Mouse (Mus musculus) C2C12 (cell line): Measurements from ENCODE around the gene Phip. TPM values are rescaled to one million over a fixed set of nuclear protein-coding genes. Genes with fewer than 3 reads are reported as not detected.
A peak's percentile ranks its signal among the peaks of the same experiment; 100 is the strongest.

Experiments
- H3K27me3 ChIP-seq: one replicate; pipeline ENCODE4 v1.6.1; 2011; ENCODE audit not compliant: control insufficient read depth, insufficient read depth, insufficient read length
- H3K36me3 ChIP-seq: one replicate; pipeline ENCODE4 v1.6.1; 2011; ENCODE audit not compliant: control insufficient read depth, insufficient read depth
- H3K4me3 ChIP-seq: one replicate; pipeline ENCODE4 v1.5.1; 2011; ENCODE audit warnings: mild to moderate bottlenecking, control low read depth; ENCODE audit not compliant: poor library complexity, insufficient read depth, severe bottlenecking
- H3K79me2 ChIP-seq: one replicate; pipeline ENCODE4 v1.6.1; 2011; ENCODE audit not compliant: control insufficient read depth, insufficient read depth
- H3K79me3 ChIP-seq: one replicate; pipeline ENCODE4 v1.6.1; 2011; ENCODE audit warnings: low read depth, control low read depth
- H3ac ChIP-seq: one replicate; pipeline ENCODE3; 2011; ENCODE audit warnings: low read depth; ENCODE audit not compliant: control insufficient read depth, insufficient read length
- CEBPB ChIP-seq: IDR thresholded peaks from one replicate; pipeline ENCODE4 v1.6.1; 2011; ENCODE audit warnings: low read depth, mild to moderate bottlenecking, control low read depth, moderate library complexity
- CTCF ChIP-seq: IDR thresholded peaks from one replicate; pipeline ENCODE4 v1.5.1; 2011; ENCODE audit not compliant: control insufficient read depth, insufficient read depth, insufficient read length
- FOSL1 ChIP-seq: IDR thresholded peaks from one replicate; pipeline ENCODE4 v1.8.0; 2011; ENCODE audit warnings: mild to moderate bottlenecking, low read length; ENCODE audit not compliant: poor library complexity, insufficient read depth, severe bottlenecking
- MAX ChIP-seq: IDR thresholded peaks from one replicate; pipeline ENCODE4 v1.6.1; 2011; ENCODE audit warnings: mild to moderate bottlenecking, control low read depth
- MYOD1 ChIP-seq: IDR thresholded peaks from one replicate; pipeline ENCODE4 v1.6.1; 2011; ENCODE audit warnings: low read depth; ENCODE audit not compliant: control insufficient read depth, insufficient read length
- MYOG ChIP-seq: IDR thresholded peaks from one replicate; pipeline ENCODE4 v1.6.1; 2011; ENCODE audit not compliant: control insufficient read depth, insufficient read length; ENCODE audit errors: extremely low read depth
- USF1 ChIP-seq: IDR thresholded peaks from one replicate; pipeline ENCODE4 v1.6.1; 2011; ENCODE audit warnings: low read depth, mild to moderate bottlenecking, control low read depth, moderate library complexity
- polyA plus RNA-seq: library from polyadenylated mRNA; unstranded; fragments of >200 nt; fragmentation: generic; extraction: Trizol; gene quantifications from one replicate; pipeline ENCODE4 v1.2.1, GENCODE M21; 2012; ENCODE audit warnings: missing spikeins

The Phip gene
- polyA plus RNA-seq, 1 experiment, result 3.6 TPM

DNA sequence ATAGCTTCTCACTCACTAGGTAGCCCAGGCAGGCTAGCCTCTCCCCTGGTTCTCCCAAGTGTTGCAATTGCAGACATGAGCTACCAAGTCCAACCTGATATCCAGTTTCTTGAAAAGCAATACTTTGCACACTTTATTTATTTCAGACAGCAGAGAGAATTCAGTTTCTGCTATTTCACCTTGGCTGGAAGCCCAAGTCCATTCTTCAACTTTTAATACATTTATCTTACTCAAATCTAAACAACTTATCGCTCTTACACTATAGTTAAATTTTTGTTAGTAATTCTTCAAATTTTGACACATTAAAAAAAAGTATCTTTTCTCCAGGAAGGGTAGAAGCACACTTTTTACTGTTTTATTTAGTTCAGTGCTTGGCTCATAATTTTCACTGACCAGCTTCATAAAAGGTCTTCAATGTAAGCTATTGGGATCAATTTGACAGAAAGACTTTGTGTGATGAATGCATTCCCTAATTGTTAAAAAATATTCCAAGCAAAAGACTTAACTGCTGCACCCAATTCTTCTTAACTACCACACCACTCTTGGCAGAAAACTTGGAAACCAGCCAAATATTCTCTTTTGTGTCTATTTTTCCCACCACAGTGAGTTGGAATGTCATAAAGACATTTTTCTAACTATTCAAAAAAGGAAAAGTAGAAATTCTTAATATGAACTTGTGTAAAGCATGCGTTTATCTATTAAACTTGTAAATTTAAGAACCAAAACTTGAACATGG, 22.6 kb upstream of the Phip start:
- Histone ChIP-seq H3K27me3 (no peaks in the 10 kb centered on the region), H3K79me2 (no peaks in the 10 kb centered on the region), H3K4me3 (no peak overlapping the region), H3ac (no peak overlapping the region), H3K79me3 (no peaks in the 10 kb centered on the region), H3K36me3 (no peaks in the 10 kb centered on the region)
- TF ChIP-seq FOSL1 (no peak), CEBPB (no peak), CTCF (no peak), MAX (no peak), USF1 (no peak), MYOD1 (no peak), MYOG (no peak)

DNA sequence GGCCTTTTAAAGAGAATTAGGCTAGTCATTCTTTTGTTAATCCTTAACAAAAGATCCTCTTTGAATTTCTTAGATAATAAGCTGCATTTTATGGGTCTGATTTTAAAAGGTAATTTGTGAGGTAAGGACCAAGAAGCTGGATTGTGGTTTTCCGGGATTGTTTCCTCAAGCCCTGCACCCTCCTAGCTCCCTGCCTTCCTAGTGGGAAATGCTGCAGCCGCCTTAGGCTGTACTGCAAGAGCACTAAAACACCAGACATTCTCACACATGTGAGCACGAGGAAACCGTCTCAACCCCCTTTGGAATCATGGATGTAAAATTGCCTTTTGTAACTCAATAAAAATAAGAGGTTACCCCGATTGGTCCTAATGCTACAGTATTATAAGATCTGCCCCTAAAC, 1.6 kb upstream of the Phip start:
- Histone ChIP-seq H3K4me3 (no peak overlapping the region), H3K36me3 (no peaks in the 10 kb centered on the region), H3ac (no peak overlapping the region), H3K79me3 (peaks cover 20% of the 10 kb centered on the region), H3K79me2 (peaks cover 32% of the 10 kb centered on the region), H3K27me3 (no peaks in the 10 kb centered on the region)
- TF ChIP-seq MAX (no peak), CTCF (no peak), USF1 (no peak), CEBPB (no peak), MYOG (no peak)

GRCm38 (mm10) chr9:82976219-82976618, 903 bp upstream of the Phip start:
- TF ChIP-seq CEBPB, result no peak
- TF ChIP-seq MAX, result no peak
- no peak for TF ChIP-seq MYOD1
- no peak for TF ChIP-seq USF1
- no peak for TF ChIP-seq FOSL1
- TF ChIP-seq MYOG, result no peak
- TF ChIP-seq CTCF, result no peak
- Histone ChIP-seq H3K4me3 (peak overlapping the region; percentile 63), H3K36me3 (peaks cover 4% of the 10 kb centered on the region), H3K79me2 (peaks cover 39% of the 10 kb centered on the region), H3K27me3 (no peaks in the 10 kb centered on the region), H3ac (no peak overlapping the region), H3K79me3 (peaks cover 26% of the 10 kb centered on the region)

- Histone ChIP-seq H3K27me3 (no peaks in the 10 kb centered on the region), H3ac (peak overlapping the region; percentile 84), H3K79me2 (peaks cover 52% of the 10 kb centered on the region), H3K79me3 (peaks cover 37% of the 10 kb centered on the region), H3K4me3 (peak overlapping the region; percentile 63), H3K36me3 (peaks cover 9% of the 10 kb centered on the region)
- TF ChIP-seq CEBPB (no peak), MAX (no peak), MYOD1 (no peak), USF1 (no peak), MYOG (no peak), FOSL1 (no peak), CTCF (no peak)
Measured at GRCm38 (mm10) chr9:82974962-82975341, 364 bp downstream of the Phip start.

- no peaks in the 10 kb centered on the region for H3K27me3 ChIP-seq
- H3K79me2 ChIP-seq, result peaks cover 58% of the 10 kb centered on the region
- no peak for TF ChIP-seq FOSL1
- peak; percentile 64 for TF ChIP-seq MAX
- TF ChIP-seq CEBPB, result peak; percentile 26
- no peak for TF ChIP-seq MYOD1
- TF ChIP-seq MYOG, result no peak
- TF ChIP-seq USF1, result no peak
- H3K36me3 ChIP-seq, result peaks cover 9% of the 10 kb centered on the region
- H3K4me3 ChIP-seq, result peak overlapping the region; percentile 63
- H3ac ChIP-seq, result peak overlapping the region; percentile 84
- H3K79me3 ChIP-seq, result peaks cover 43% of the 10 kb centered on the region
Measured at GRCm38 (mm10) chr9:82974187-82974861, 992 bp downstream of the Phip start.
